Mouse (Mus musculus) embryonic stem cell, embryonic (primary cell): ENCODE data around the gene Kdm4d.

ENCODE experiments used
- CTCF ChIA-PET, 4 experiments: fragments of 300-600 bp in 2 of 4; fragments of 350-600 bp in 2 of 4; sonication (Branson Sonifier 250); formaldehyde crosslinking; loops; one replicate each; lab custom pipeline; 2022; ENCODE audit warnings: inconsistent platforms in 2 of 4; lab: Charles Lee
- POLR2A ChIA-PET, 4 experiments: fragments of 300-600 bp in 2 of 4; fragments of 350-600 bp in 2 of 4; sonication (Branson Sonifier 250); formaldehyde crosslinking; loops; one replicate each; lab custom pipeline; 2022; ENCODE audit warnings: antibody characterized with exemption in 4 of 4, inconsistent platforms in 1 of 4; lab: Charles Lee

The Kdm4d gene

GRCm38 (mm10) chr9:14500023-14500915 lies at the start of gene Kdm4d, which contains the start of gene Cwc15:
TSS of gene Kdm4d (minus strand) at chr9:14500482.
TSS of gene Cwc15 (plus strand) at chr9:14500617.
- ChIA-PET POLR2A (interaction anchor here (0.6 to 2.7 kb wide), 114 partner anchors 9 to 1810 kb away, joined by 3 to 23 read pairs (median 4); partner anchors contain the start of genes Fam76b (in 4 of the 4), Cep57 (in 3 of the 4), 4931406C07Rik (in 1 of the 4) and Ankrd49 (in 1 of the 4)), CTCF (interaction anchor here (0.7 to 2.4 kb wide), 21 partner anchors 12 to 1455 kb away, joined by 3 to 16 read pairs (median 4); no protein-coding TSS in a partner anchor)

- ChIA-PET CTCF (interaction anchor here in 1 of 4 experiments (0.6 to 1.0 kb wide), 2 partner anchors 25 to 48 kb away, joined by 3 read pairs; partner anchors contain the start of genes Cwc15 and Kdm4d), POLR2A (interaction anchor here in 1 of 4 experiments (0.8 to 1.6 kb wide), 2 partner anchors 11 to 50 kb away, joined by 3 read pairs; no protein-coding TSS in a partner anchor)
These were observed 48.1 kb upstream of the Kdm4d start for GRCm38 (mm10) chr9:14548366-14548761.

GRCm38 (mm10) chr9:14547584-14548365 lies 47.5 kb upstream of the Kdm4d start:
- ChIA-PET POLR2A (interaction anchor here in 1 of 4 experiments (0.8 to 1.6 kb wide), 3 partner anchors 11 to 272 kb away, joined by 3 read pairs; partner anchors contain the start of gene Sesn3), CTCF (interaction anchor here in 1 of 4 experiments (0.6 to 1.0 kb wide), 2 partner anchors 24 to 47 kb away, joined by 3 read pairs; partner anchors contain the start of genes Cwc15 and Kdm4d)

GRCm38 (mm10) chr9:14544034-14544757 lies 43.9 kb upstream of the Kdm4d start:
- POLR2A ChIA-PET, result interaction anchor here in 1 of 4 experiments (1.4 kb wide), 1 partner anchor 16 kb away, joined by 4 read pairs; no protein-coding TSS in a partner anchor
- CTCF ChIA-PET, result interaction anchor here in 2 of 4 experiments (1.1 kb wide), 2 partner anchors 132 to 154 kb away, joined by 3 read pairs; no protein-coding TSS in a partner anchor

- ChIA-PET POLR2A (interaction anchor here in 1 of 4 experiments (1.7 kb wide), 1 partner anchor 163 kb away, joined by 4 read pairs; no protein-coding TSS in a partner anchor), CTCF (interaction anchor here in 3 of 4 experiments (0.9 to 1.5 kb wide), 4 partner anchors 11 to 164 kb away, joined by 3 read pairs; no protein-coding TSS in a partner anchor)
These were observed 34.7 kb upstream of the Kdm4d start for GRCm38 (mm10) chr9:14534833-14535456.

- CTCF ChIA-PET, result interaction anchor here in 2 of 4 experiments (0.6 to 1.0 kb wide), 2 partner anchors 10 to 107 kb away, joined by 3 read pairs; no protein-coding TSS in a partner anchor
- POLR2A ChIA-PET, result interaction anchor here in 2 of 4 experiments (1.0 to 1.5 kb wide), 3 partner anchors 10 to 25 kb away, joined by 3 to 4 read pairs (median 3); no protein-coding TSS in a partner anchor
These were observed 33.4 kb upstream of the Kdm4d start for GRCm38 (mm10) chr9:14533659-14534058.

GRCm38 (mm10) chr9:14532283-14532682 lies 32.0 kb upstream of the Kdm4d start:
- CTCF ChIA-PET, result interaction anchor here in 1 of 4 experiments (0.7 to 1.1 kb wide), 2 partner anchors 9 to 167 kb away, joined by 3 to 4 read pairs; no protein-coding TSS in a partner anchor
- POLR2A ChIA-PET, result interaction anchor here in 3 of 4 experiments (0.9 to 1.5 kb wide), 4 partner anchors 9 to 32 kb away, joined by 3 to 4 read pairs (median 4); partner anchors contain the start of genes Cwc15 (in 2 of the 3) and Kdm4d (in 2 of the 3)

- ChIA-PET CTCF (interaction anchor here in 1 of 4 experiments (0.9 kb wide), 1 partner anchor 169 kb away, joined by 4 read pairs; no protein-coding TSS in a partner anchor), POLR2A (interaction anchor here in 2 of 4 experiments (0.7 to 0.9 kb wide), 2 partner anchors 29 to 30 kb away, joined by 3 to 4 read pairs; partner anchors contain the start of genes Cwc15 (in 2 of the 2) and Kdm4d (in 2 of the 2))
These were observed 29.7 kb upstream of the Kdm4d start for GRCm38 (mm10) chr9:14530004-14530403.

- ChIA-PET CTCF (interaction anchor here (0.5 to 3.1 kb wide), 38 partner anchors 8 to 241 kb away, joined by 3 to 76 read pairs (median 4); partner anchors contain the start of genes Cwc15 (in 3 of the 4) and Kdm4d (in 3 of the 4)), POLR2A (interaction anchor here (0.7 to 1.4 kb wide), 13 partner anchors 9 to 248 kb away, joined by 3 to 13 read pairs (median 4); partner anchors contain the start of genes Cwc15 (in 2 of the 4), Kdm4d (in 2 of the 4), Fut4 (in 1 of the 4) and Sesn3 (in 1 of the 4))
These were observed 23.2 kb upstream of the Kdm4d start for GRCm38 (mm10) chr9:14523408-14524043.

GRCm38 (mm10) chr9:14521695-14522094 lies 21.4 kb upstream of the Kdm4d start:
- ChIA-PET POLR2A (interaction anchor here in 1 of 4 experiments (0.6 to 1.3 kb wide), 3 partner anchors 10 to 21 kb away, joined by 3 to 4 read pairs (median 4); partner anchors contain the start of genes Cwc15 and Kdm4d), CTCF (interaction anchor here in 3 of 4 experiments (0.8 to 2.7 kb wide), 3 partner anchors 177 to 178 kb away, joined by 3 to 16 read pairs (median 11); no protein-coding TSS in a partner anchor)

- ChIA-PET POLR2A (interaction anchor here in 1 of 4 experiments (1.2 to 1.3 kb wide), 2 partner anchors 9 to 21 kb away, joined by 3 to 4 read pairs; partner anchors contain the start of genes Cwc15 and Kdm4d), CTCF (interaction anchor here in 2 of 4 experiments (1.8 to 2.7 kb wide), 2 partner anchors 177 kb away, joined by 11 to 16 read pairs; no protein-coding TSS in a partner anchor)
These were observed 20.8 kb upstream of the Kdm4d start for GRCm38 (mm10) chr9:14520971-14521670.

GRCm38 (mm10) chr9:14518105-14518504 lies 17.8 kb upstream of the Kdm4d start:
- ChIA-PET POLR2A (no interaction called here), CTCF (interaction anchor here in 1 of 4 experiments (0.6 kb wide), 1 partner anchor 248 kb away, joined by 3 read pairs; no protein-coding TSS in a partner anchor)

- CTCF ChIA-PET, result interaction anchor here in 1 of 4 experiments (0.8 kb wide), 1 partner anchor 182 kb away, joined by 3 read pairs; no protein-coding TSS in a partner anchor
- POLR2A ChIA-PET, result no interaction called here
These were observed 17.0 kb upstream of the Kdm4d start for GRCm38 (mm10) chr9:14517296-14517695.
